In genomic region chr11:41370995-41371394, GRCm38 (mm10) we compare ENCODE assay signal across 28 mouse cellular contexts.
DNase-seq lines count a peak whose midpoint lies in the region; ATAC-seq lines count a peak whose summit lies in the region.
"Had no signal": no experiment of that assay in that cellular context is flagged by ENCODE, and none has a peak within 500 bp of the region (broad histone marks: within the 10 kb centered on the region; RNA-seq: fewer than 3 reads in every experiment).

No protein-coding gene starts in this region.

- no peak for ATAC-seq in hindbrain, embryonic 14.5 days (ENCODE audit: low FRiP score)
- no peak for ATAC-seq in hindbrain, embryonic 13.5 days (ENCODE audit: low FRiP score)
- peak; percentile 42; the same call in 1 of the 2 replicates for ATAC-seq in forebrain, embryonic 14.5 days
- ATAC-seq: intestine, postnatal 0 days had no signal

- no peak overlapping the region for H3K9ac ChIP-seq in hindbrain, embryonic 14.5 days
- H3K9ac ChIP-seq in hindbrain, embryonic 13.5 days: no peak overlapping the region
- H3K9ac ChIP-seq in forebrain, embryonic 14.5 days (ENCODE audit: low read length): no peak overlapping the region
- H3K9ac ChIP-seq: embryonic facial prominence, embryonic 13.5 days; liver, embryonic 14.5 days; stomach, embryonic 15.5 days had no signal

- H3K27ac ChIP-seq in hindbrain, embryonic 14.5 days: no peak overlapping the region
- H3K27ac ChIP-seq in hindbrain, embryonic 13.5 days: no peak overlapping the region
- H3K27ac ChIP-seq in forebrain, embryonic 14.5 days (ENCODE audit: low read depth, low read length): no peak overlapping the region
- H3K27ac ChIP-seq: embryonic facial prominence, embryonic 13.5 days; liver, embryonic 14.5 days; stomach, embryonic 15.5 days had no signal

- no peaks in the 10 kb centered on the region for H3K4me1 ChIP-seq in hindbrain, embryonic 14.5 days (replicated peaks; ENCODE audit: control insufficient read depth, insufficient read depth, low read length)
- H3K4me1 ChIP-seq in hindbrain, embryonic 13.5 days (replicated peaks): no peaks in the 10 kb centered on the region
- no peaks in the 10 kb centered on the region for H3K4me1 ChIP-seq in forebrain, embryonic 14.5 days (ENCODE audit: control insufficient read depth, insufficient read depth, low read length)
- H3K4me1 ChIP-seq: embryonic facial prominence, embryonic 13.5 days; stomach, embryonic 15.5 days had no signal

- H3K4me2 ChIP-seq in hindbrain, embryonic 14.5 days (replicated peaks): no peak overlapping the region
- no peak overlapping the region for H3K4me2 ChIP-seq in hindbrain, embryonic 13.5 days
- no peak overlapping the region for H3K4me2 ChIP-seq in forebrain, embryonic 14.5 days (ENCODE audit: low read length)
- H3K4me2 ChIP-seq: embryonic facial prominence, embryonic 13.5 days; heart, embryonic 11.5 days; midbrain, embryonic 11.5 days; stomach, embryonic 15.5 days had no signal

- peak; percentile 3 for DNase-seq in embryo, embryonic 11 days
- no peak for DNase-seq in embryo, embryonic 10 days (ENCODE audit: low spot score)
- DNase-seq in hindbrain, embryonic 14.5 days (ENCODE audit: low spot score): peak; percentile 32
- DNase-seq in R1 (ENCODE audit: low read depth, low spot score): peak; percentile 2
- DNase-seq in forebrain, embryonic 14.5 days (ENCODE audit: low spot score): peak; percentile 68
- no peak for DNase-seq in gastrocnemius, adult 8-10 months (ENCODE audit: low spot score in 2 of 2)
- no peak for DNase-seq in frontal cortex, adult 2 months (ENCODE audit: extremely low spot score in 1 of 2, low spot score in 1 of 2)
- DNase-seq: adrenal gland, postnatal 14 days; cerebellum, adult 2 months; cerebellum, postnatal 14 days; gastrocnemius, postnatal 36 days; heart, adult 18-20 months; heart, postnatal 36 days; kidney, adult 9 months; kidney, postnatal 14 days; layer of hippocampus, adult 9-11 months; liver; lung, adult 2 months; right cerebral cortex, postnatal 25 days; thymus, postnatal 14 days had no signal

- no peaks in the 10 kb centered on the region for H3K36me3 ChIP-seq in hindbrain, embryonic 14.5 days (replicated peaks; ENCODE audit: control insufficient read depth, insufficient read depth)
- no peaks in the 10 kb centered on the region for H3K36me3 ChIP-seq in hindbrain, embryonic 13.5 days
- no peaks in the 10 kb centered on the region for H3K36me3 ChIP-seq in forebrain, embryonic 14.5 days (ENCODE audit: control insufficient read depth, insufficient read depth, low read length)
- H3K36me3 ChIP-seq: embryonic facial prominence, embryonic 13.5 days; G1E; stomach, embryonic 15.5 days had no signal

- no peak overlapping the region for H3K4me3 ChIP-seq in hindbrain, embryonic 14.5 days (replicated peaks; ENCODE audit: low read length)
- H3K4me3 ChIP-seq in hindbrain, embryonic 13.5 days: no peak overlapping the region
- no peak overlapping the region for H3K4me3 ChIP-seq in forebrain, embryonic 14.5 days (ENCODE audit: low read depth, low read length)
- H3K4me3 ChIP-seq: embryonic facial prominence, embryonic 13.5 days; stomach, embryonic 15.5 days had no signal

- no peaks in the 10 kb centered on the region for H3K9me3 ChIP-seq in hindbrain, embryonic 14.5 days (ENCODE audit: control insufficient read depth, low read length)
- H3K9me3 ChIP-seq in hindbrain, embryonic 13.5 days: no peaks in the 10 kb centered on the region
- no peaks in the 10 kb centered on the region for H3K9me3 ChIP-seq in forebrain, embryonic 14.5 days (replicated peaks; ENCODE audit: control insufficient read depth, low read length)
- H3K9me3 ChIP-seq: embryonic facial prominence, embryonic 13.5 days; G1E; stomach, embryonic 15.5 days had no signal

- no peaks in the 10 kb centered on the region for H3K27me3 ChIP-seq in hindbrain, embryonic 14.5 days (ENCODE audit: control insufficient read depth, insufficient read depth, low read length)
- no peaks in the 10 kb centered on the region for H3K27me3 ChIP-seq in hindbrain, embryonic 13.5 days
- no peaks in the 10 kb centered on the region for H3K27me3 ChIP-seq in forebrain, embryonic 14.5 days (replicated peaks; ENCODE audit: control insufficient read depth, insufficient read depth, low read length)
- H3K27me3 ChIP-seq: embryonic facial prominence, embryonic 13.5 days; stomach, embryonic 15.5 days had no signal

Comparison
In these comparisons a context has a peak if more than half of its experiments do, and no peak if none do; other contexts are left out.
1. DNase-seq: peak in embryo, embryonic 11 days (single experiment), hindbrain, embryonic 14.5 days (single experiment), R1 (single experiment) and forebrain, embryonic 14.5 days (single experiment); none in embryo, embryonic 10 days (single experiment), gastrocnemius, adult 8-10 months (0 of 2) and frontal cortex, adult 2 months (0 of 2).